Mouse (Mus musculus) erythroblast, embryonic 14.5 days (primary cell): ENCODE results near the gene Cped1.

Experiments
- GATA1 ChIP-seq: IDR thresholded peaks from 2 replicates; pipeline ENCODE4 v1.6.1; 2012; ENCODE audit warnings: low read length, inconsistent platforms, mixed read lengths
- TAL1 ChIP-seq: IDR thresholded peaks from 3 replicates; pipeline ENCODE4 v1.6.1; 2012; ENCODE audit warnings: low read length, inconsistent platforms, mixed read lengths

GRCm38 (mm10) chr6:22262519-22262918 is 276.8 kb downstream of the Cped1 start:
- no peak for TF ChIP-seq TAL1
- no peak for TF ChIP-seq GATA1
